ENCODE assay signal across 8 mouse cellular contexts in the genomic region with DNA sequence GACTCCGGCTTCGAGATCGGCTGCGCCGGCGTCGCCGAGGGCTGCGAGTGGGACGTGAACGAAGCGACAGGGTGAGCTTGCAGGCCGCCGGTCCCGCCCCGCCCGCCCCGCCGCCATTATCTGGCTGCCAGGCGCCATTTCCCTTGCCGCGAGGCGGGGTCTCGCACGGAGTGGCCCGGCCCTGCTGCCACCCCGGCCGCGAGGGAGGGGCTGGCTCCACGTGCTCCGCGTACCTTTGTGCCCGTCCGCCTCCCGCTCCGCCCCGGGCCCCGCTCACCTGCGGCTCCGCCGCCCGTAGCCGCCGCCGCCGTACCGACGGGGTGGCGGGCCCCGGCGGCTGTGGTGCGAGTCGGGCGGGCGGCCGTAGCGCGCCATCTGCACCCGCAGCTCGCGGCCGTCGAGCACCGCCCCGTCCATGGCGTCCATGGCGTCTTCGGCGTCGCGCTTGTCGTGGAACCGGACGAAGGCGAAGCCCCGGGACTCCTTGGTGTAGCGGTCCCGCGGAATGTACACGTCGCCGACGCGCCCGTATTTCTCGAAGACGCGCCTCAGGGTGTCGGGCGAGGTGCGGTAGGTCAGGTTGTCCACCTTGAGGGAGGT. TPM values are rescaled to one million over a fixed set of nuclear protein-coding genes. Genes with fewer than 3 reads are reported as not detected.
DNase-seq lines count a peak whose midpoint lies in the region; ATAC-seq lines count a peak whose summit lies in the region.

A gene (plus strand): TSS at position 150 of the 600 bp plus-strand sequence.

- peak; percentile 70 for DNase-seq in adipocyte (ENCODE audit: low spot score)
- DNase-seq in embryo, embryonic 10.5 days (ENCODE audit: low spot score) = peak; percentile 71
- DNase-seq in gastrocnemius, postnatal 25 days = peak; percentile 80
- peak; percentile 81 for DNase-seq in intestine, embryonic 14.5 days (ENCODE audit: low spot score)
- DNase-seq in left cerebral cortex, postnatal 25 days (ENCODE audit: low spot score in 2 of 2) = peak; percentile 71 to 79
- DNase-seq in mesoderm, embryonic 11.5 days (ENCODE audit: low read depth, low spot score) = peak; percentile 64
- DNase-seq in right cerebral cortex, postnatal 36 days (ENCODE audit: low spot score in 2 of 2) = peak; percentile 57 to 74
- DNase-seq in urinary bladder, postnatal 4 days (ENCODE audit: low spot score in 2 of 2) = peak; percentile 79 to 81

- peak within 1 kb of the TSS; percentile 92 for H3K4me2 ChIP-seq in intestine, embryonic 14.5 days (ENCODE audit: low read length)

- peaks cover 22% of the 10 kb centered on the region for H3K4me1 ChIP-seq in intestine, embryonic 14.5 days (replicated peaks; ENCODE audit: control insufficient read depth, insufficient read depth, low read length)

- ATAC-seq in intestine, embryonic 14.5 days (replicated peaks; ENCODE audit: low FRiP score, low TSS enrichment, low read depth) = peak; percentile 58

- peak within 1 kb of the TSS; percentile 100 for H3K4me3 ChIP-seq in intestine, embryonic 14.5 days (ENCODE audit: low read depth, low read length)

- peaks cover 51% of the 10 kb centered on the region for H3K36me3 ChIP-seq in intestine, embryonic 14.5 days (ENCODE audit: control insufficient read depth, insufficient read depth, low read length)

- under 1% methylated on average over 87 of the region's 91 CpGs for WGBS in intestine, embryonic 14.5 days

- H3K27me3 ChIP-seq in intestine, embryonic 14.5 days (replicated peaks; ENCODE audit: control insufficient read depth, insufficient read depth, low read length) = no peaks in the 10 kb centered on the region

- peak within 1 kb of the TSS; percentile 99 for H3K9ac ChIP-seq in intestine, embryonic 14.5 days (ENCODE audit: low read length)

- no peaks in the 10 kb centered on the region for H3K9me3 ChIP-seq in intestine, embryonic 14.5 days (ENCODE audit: control insufficient read depth, low read length)

- intact Hi-C loops in left cerebral cortex, postnatal 25 days (cut with DNase I) = no loop called here

- H3K27ac ChIP-seq in intestine, embryonic 14.5 days (ENCODE audit: low read depth) = peak within 1 kb of the TSS; percentile 100

RNA-seq across cellular contexts. Expression of the gene that starts here (rescaled TPM):
- total RNA-seq in gastrocnemius, postnatal 25 days (2021) = 10 to 100 TPM; 21.3 to 23.5 TPM
- 29.1 and 32.6 TPM in 2 replicates for polyA plus RNA-seq in intestine, embryonic 14.5 days (2014; fragmentation: Nextera tagmentation; extraction: Ambion mirVana)
- total RNA-seq in left cerebral cortex, postnatal 25 days (2021) = 10 to 100 TPM; 35.2 to 49.6 TPM

Comparison
In these comparisons a context has a peak if more than half of its experiments do, and no peak if none do; other contexts are left out.
1. Peak in every context shown above with its lines: DNase-seq, ATAC-seq, H3K4me3 ChIP-seq and H3K27ac ChIP-seq.